Mouse (Mus musculus): Measurements from ENCODE around the gene Atp1a3. TPM values are rescaled to one million over a fixed set of nuclear protein-coding genes. Genes with fewer than 3 reads are reported as not detected.

The Atp1a3 gene
- polyA plus RNA-seq, 1 experiment from 2014 or later = 586 TPM

DNA sequence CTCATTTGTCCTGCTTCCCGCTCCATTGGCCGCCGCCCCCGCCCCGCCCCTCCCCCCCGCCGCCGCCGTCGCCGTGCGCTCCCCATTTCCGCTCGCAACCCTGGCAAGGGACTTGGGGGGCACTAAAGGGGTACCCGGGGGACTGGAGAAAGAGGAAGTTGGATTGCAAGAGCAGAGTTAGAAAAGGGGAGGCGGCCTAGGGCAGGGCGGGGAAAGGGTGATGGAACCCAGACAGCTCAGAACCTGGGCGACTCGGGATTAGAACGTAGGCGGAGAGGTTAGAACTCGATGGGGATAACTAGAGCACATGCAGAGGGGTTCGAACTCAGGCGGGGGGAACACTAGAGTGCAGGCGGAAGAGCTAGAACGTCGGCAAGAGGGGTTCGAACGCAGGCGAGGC lies 51.3 kb downstream of the Atp1a3 start:
- H3K36me3 ChIP-seq = no peaks in the 10 kb centered on the region
- peak overlapping the region; percentile 37 for H3K4me3 ChIP-seq (replicated peaks)
- H3K4me1 ChIP-seq = peaks cover 41% of the 10 kb centered on the region
- H3K27me3 ChIP-seq (replicated peaks) = peaks cover 64% of the 10 kb centered on the region
- peak overlapping the region; percentile 62 for H3K4me2 ChIP-seq
- no peak; the same call in 1 of the 2 replicates for ATAC-seq (ENCODE audit: low FRiP score)
- H3K9me3 ChIP-seq (replicated peaks) = no peaks in the 10 kb centered on the region
- peak overlapping the region; percentile 33; the same call in 1 of the 2 replicates for H3K9ac ChIP-seq (replicated peaks)
- WGBS = under 1% methylated on average over 30 of the region's 30 CpGs
- no peak overlapping the region for H3K27ac ChIP-seq (replicated peaks)

DNA sequence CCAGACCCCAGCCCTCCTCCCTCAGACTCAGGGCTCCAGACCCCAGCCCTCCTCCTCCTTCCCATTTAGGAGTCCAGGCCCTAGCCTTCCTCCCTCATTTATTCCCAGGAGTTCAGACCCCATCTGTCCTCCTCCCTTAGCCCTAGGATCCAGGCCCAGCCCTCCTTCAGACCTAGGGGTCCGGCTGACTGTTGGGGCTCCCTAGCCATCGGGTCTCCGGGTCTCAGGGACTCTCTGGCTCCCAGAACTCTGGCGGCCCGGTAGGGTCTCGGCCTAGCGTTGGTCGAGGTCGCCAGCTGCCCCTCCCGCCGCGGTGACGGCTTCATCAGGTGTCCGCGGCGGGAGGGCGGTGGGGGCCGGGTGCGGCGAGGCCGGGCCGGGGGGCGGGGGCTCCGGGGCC lies 51.8 kb downstream of the Atp1a3 start:
- H3K27me3 ChIP-seq (replicated peaks) = peaks cover 67% of the 10 kb centered on the region
- H3K36me3 ChIP-seq = no peaks in the 10 kb centered on the region
- H3K27ac ChIP-seq (replicated peaks) = no peak overlapping the region
- H3K4me2 ChIP-seq = peak overlapping the region; percentile 62
- peaks cover 45% of the 10 kb centered on the region for H3K4me1 ChIP-seq
- ATAC-seq (ENCODE audit: low FRiP score) = no peak
- peak overlapping the region; percentile 30; the same call in 1 of the 2 replicates for H3K9ac ChIP-seq (replicated peaks)
- peak overlapping the region; percentile 37 for H3K4me3 ChIP-seq (replicated peaks)
- WGBS = under 1% methylated on average over 24 of the region's 24 CpGs
- H3K9me3 ChIP-seq (replicated peaks) = no peaks in the 10 kb centered on the region

DNA sequence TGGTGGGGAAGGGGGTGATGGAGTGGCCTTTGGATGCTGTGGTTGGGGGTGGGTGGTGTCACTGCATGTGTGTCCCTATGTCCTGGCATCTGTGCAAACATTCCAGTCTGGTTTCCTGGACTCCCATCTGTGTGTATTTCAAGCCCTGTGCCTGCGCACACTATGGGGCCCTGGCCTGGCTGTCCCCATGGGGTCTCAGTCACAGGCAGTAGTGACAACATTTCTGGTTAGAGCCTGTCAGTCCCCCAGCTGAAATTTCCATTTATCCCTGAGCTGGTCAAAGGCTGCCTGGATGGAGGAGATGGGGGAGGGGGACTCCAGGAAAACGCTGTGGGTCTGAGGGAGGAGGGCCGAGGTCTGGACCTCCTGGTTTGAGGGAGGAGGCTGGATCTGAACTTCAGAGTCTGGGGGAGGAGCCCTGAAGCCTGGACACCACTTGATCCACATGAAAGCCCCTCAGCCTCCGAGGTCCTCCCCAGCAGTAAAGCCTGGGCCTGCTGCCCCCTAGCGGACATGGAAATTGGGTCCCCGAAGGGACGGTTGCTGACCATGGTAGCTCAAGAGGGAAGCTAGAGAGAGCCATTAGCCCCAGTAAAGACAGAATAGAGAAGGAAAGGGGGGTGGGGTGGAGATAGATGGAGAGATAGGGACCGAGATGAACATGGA lies 55.7 kb downstream of the Atp1a3 start:
- peaks cover 45% of the 10 kb centered on the region for H3K4me1 ChIP-seq
- H3K4me2 ChIP-seq = no peak overlapping the region
- no peak overlapping the region for H3K4me3 ChIP-seq (replicated peaks)
- no peaks in the 10 kb centered on the region for H3K36me3 ChIP-seq
- no peak overlapping the region for H3K9ac ChIP-seq (replicated peaks)
- no peaks in the 10 kb centered on the region for H3K9me3 ChIP-seq (replicated peaks)
- whole genome bisulfite sequencing = 1% methylated on average over 8 of the region's 8 CpGs
- peaks cover 82% of the 10 kb centered on the region for H3K27me3 ChIP-seq (replicated peaks)
- no peak overlapping the region for H3K27ac ChIP-seq (replicated peaks)
- no peak; the same call in 1 of the 2 replicates for ATAC-seq (ENCODE audit: low FRiP score)

DNA sequence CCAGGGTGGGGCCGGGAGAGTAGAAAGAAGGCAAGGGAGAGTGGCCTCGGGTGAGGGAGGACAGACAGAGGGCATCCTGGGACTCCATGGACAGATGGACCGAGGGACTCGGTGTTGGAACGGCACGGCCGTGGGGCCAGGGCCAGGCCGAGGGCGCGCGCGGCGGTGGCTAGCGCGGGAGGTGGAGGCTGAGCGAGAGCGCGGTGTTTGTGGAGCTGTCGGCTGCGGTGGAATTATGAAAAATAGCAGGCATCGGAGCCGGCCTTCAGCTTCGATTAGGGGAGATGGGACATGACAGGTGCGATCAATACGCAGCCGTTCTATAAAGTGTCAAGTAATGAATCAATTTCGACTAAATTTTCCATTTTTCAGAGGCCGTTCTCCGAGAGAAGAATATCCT lies 57.0 kb downstream of the Atp1a3 start:
- no peak overlapping the region for H3K27ac ChIP-seq (replicated peaks)
- no peak overlapping the region; the same call in 1 of the 2 replicates for H3K9ac ChIP-seq (replicated peaks)
- H3K4me2 ChIP-seq = peak overlapping the region; percentile 39
- H3K4me1 ChIP-seq = peaks cover 45% of the 10 kb centered on the region
- H3K36me3 ChIP-seq = no peaks in the 10 kb centered on the region
- ATAC-seq (ENCODE audit: low FRiP score) = no peak
- 1% methylated on average over 29 of the region's 29 CpGs for WGBS
- H3K4me3 ChIP-seq (replicated peaks) = peak overlapping the region; percentile 15
- no peaks in the 10 kb centered on the region for H3K9me3 ChIP-seq (replicated peaks)
- peaks cover 88% of the 10 kb centered on the region for H3K27me3 ChIP-seq (replicated peaks)

DNA sequence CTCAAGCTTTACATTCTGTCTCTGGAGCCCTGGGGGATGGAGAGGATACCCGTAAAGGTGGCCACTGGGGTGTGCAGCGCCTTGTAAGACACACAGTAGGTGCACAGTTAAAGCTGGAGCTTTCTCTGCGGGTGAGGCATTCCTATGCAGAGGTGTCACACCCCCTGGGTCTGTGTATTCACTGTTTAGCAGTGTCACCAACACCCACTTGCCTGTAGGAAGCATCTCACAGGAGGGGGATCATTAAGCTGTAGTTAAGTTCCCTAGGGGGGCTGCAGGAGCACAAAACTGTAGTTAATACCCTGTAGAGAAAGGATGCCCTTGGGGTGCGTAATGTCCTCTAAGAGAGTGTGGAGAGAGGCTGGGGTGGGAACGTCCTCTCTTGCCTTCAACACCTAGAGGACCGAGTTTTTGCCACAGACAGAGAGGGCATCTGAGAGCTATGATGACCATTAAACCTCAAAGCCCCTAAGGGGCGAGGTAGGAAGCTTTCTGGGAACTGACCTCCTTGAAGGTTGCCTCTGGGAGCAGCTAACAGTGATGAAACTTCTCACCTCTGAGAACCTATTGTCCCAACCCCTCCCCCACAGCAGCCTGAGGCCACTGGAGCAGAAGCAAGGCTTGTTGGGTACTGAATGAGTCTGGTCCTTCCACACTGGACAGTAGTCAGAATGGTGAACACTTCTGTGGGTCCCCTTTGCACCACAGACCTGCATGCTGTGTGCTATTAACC lies 58.3 kb downstream of the Atp1a3 start:
- Histone ChIP-seq H3K4me3 (replicated peaks) (no peak overlapping the region), H3K36me3 (no peaks in the 10 kb centered on the region), H3K4me1 (peaks cover 47% of the 10 kb centered on the region), H3K9ac (replicated peaks) (no peak overlapping the region), H3K4me2 (no peak overlapping the region), H3K27ac (replicated peaks) (no peak overlapping the region), H3K9me3 (replicated peaks) (no peaks in the 10 kb centered on the region), H3K27me3 (replicated peaks) (peaks cover 93% of the 10 kb centered on the region)
- ATAC-seq (ENCODE audit: low FRiP score) = no peak
- WGBS = 4% methylated on average over 7 of the region's 7 CpGs

DNA sequence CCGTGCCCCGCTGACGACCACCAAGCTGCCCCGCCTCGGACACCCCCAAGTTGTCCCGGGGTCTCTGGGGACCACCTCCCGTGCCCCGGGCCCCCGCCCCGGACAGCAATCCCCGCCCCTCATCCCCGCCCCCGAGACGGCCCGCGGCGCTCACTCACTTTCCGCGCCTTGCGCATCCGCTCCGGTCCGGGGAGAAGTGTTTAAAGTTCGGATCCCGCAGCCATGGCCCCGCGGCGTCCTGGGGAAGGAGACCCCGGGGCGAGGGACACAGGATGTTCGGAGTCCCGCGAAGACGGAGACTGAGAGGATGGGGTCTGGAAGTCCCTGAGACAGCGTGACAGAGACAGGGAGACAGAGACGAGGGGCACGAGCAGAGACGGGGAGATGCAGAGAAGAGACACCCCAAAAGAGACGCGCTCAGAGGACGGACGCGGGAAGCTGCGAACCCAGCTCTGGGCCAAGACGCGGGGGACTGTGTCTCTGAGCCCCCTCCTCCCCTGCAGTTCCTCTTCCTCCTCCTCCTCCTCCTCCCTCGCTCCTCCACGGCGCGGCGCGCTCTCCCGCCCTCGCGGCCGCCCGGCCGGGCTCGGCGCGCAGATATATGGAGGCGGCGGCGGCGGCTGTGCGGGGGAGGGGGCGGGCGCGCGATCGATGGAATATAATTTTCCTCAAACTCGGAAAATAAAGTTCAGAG lies 61.4 kb downstream of the Atp1a3 start, which contains the start of gene Gm4881:
Gene Gm4881 (minus strand): TSS at position 238 of the 694 bp plus-strand sequence.
- WGBS = under 1% methylated on average over 62 of the region's 72 CpGs
- Histone ChIP-seq H3K36me3 (no peaks in the 10 kb centered on the region), H3K4me3 (replicated peaks) (peak within 1 kb of the TSS; percentile 38), H3K9ac (replicated peaks) (peak within 1 kb of the TSS; percentile 33; the same call in 1 of the 2 replicates), H3K9me3 (replicated peaks) (no peaks in the 10 kb centered on the region), H3K27me3 (replicated peaks) (peaks cover 95% of the 10 kb centered on the region), H3K4me1 (peaks cover 25% of the 10 kb centered on the region), H3K4me2 (peak within 1 kb of the TSS; percentile 69), H3K27ac (replicated peaks) (no peak within 1 kb of the TSS)
- peak; percentile 23; the same call in 1 of the 2 replicates for ATAC-seq (ENCODE audit: low FRiP score)

DNA sequence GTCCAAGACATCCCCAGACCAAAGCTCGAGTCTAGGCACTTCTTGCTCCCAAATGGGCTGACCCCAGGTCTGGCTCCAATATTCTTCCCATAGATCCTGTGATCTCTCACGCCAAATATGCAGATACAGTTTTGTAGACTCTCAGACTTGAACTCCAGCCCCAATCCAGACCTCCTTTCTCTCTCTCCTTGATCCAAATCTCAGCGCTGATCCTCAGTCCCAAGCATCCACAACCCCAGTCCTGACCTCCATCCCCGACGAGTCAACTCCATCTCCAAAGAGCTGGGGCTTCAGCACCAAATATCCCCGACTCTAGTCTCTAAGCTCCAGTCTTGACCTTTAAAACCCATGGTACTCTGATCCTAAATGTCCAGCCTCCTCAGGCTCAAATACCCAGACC lies 62.1 kb downstream of the Atp1a3 start:
- peaks cover 19% of the 10 kb centered on the region for H3K4me1 ChIP-seq
- no peaks in the 10 kb centered on the region for H3K9me3 ChIP-seq (replicated peaks)
- peaks cover 95% of the 10 kb centered on the region for H3K27me3 ChIP-seq (replicated peaks)
- H3K36me3 ChIP-seq = no peaks in the 10 kb centered on the region
- 5% methylated on average over 6 of the region's 6 CpGs for WGBS
- H3K9ac ChIP-seq (replicated peaks) = no peak overlapping the region
- 0 out of 2 replicates have a peak overlapping the region, but pooled peaks have one; percentile 69 for H3K4me2 ChIP-seq
- no peak overlapping the region for H3K27ac ChIP-seq (replicated peaks)
- no peak overlapping the region for H3K4me3 ChIP-seq (replicated peaks)
- ATAC-seq (ENCODE audit: low FRiP score) = no peak

DNA sequence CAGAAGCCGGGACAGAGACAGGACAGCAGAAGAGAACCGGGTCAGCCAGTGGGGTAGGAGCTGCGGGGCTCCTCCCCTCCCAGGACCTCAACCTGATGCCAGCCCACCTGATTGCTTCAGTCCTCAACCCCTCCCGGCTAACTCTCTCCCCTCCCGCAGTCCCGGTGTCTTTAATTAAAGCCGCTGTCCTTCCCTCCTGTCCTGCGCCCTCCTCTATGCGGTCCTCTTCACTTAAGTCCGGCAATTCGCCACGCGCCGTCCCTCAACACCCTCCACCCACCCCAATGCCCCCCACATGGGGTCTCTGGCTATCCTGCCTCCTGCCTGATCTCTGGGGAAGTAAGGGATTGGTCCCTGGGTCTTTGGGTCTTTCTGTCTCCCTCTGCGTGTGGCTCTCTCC lies 74.1 kb downstream of the Atp1a3 start:
- Histone ChIP-seq H3K27me3 (replicated peaks) (peaks cover 75% of the 10 kb centered on the region), H3K36me3 (peaks cover 8% of the 10 kb centered on the region; the same call in 1 of the 2 replicates), H3K9me3 (replicated peaks) (no peaks in the 10 kb centered on the region), H3K27ac (replicated peaks) (no peak overlapping the region), H3K4me3 (replicated peaks) (no peak overlapping the region), H3K4me1 (peaks cover 22% of the 10 kb centered on the region), H3K9ac (replicated peaks) (no peak overlapping the region), H3K4me2 (no peak overlapping the region)
- WGBS = 2% methylated on average over 15 of the region's 15 CpGs
- ATAC-seq (ENCODE audit: low FRiP score) = no peak

DNA sequence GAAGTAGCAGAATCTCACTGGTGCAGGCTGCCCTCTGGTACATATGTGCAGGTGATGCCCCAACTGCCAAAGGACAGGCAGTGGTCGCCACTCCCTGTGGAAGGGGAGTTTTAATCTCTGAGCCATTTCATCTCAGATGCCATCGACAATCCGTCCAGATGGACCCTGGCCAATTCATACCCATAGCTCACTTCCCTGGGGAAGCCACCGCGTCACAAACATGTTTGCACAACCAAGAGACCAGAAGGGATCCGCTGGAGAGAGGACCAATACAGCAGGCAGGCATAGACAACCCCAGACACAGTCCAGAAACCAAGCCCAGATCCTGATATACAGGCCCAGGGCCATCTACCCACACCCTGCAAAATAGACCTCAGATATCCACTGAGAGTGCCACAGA lies 75.3 kb downstream of the Atp1a3 start:
- peaks cover 66% of the 10 kb centered on the region for H3K27me3 ChIP-seq (replicated peaks)
- no peak overlapping the region for H3K27ac ChIP-seq (replicated peaks)
- H3K36me3 ChIP-seq = peaks cover 20% of the 10 kb centered on the region
- no peak for ATAC-seq (ENCODE audit: low FRiP score)
- whole genome bisulfite sequencing = 45% methylated on average over 6 of the region's 6 CpGs
- H3K4me1 ChIP-seq = peaks cover 22% of the 10 kb centered on the region
- H3K9me3 ChIP-seq (replicated peaks) = no peaks in the 10 kb centered on the region
- no peak overlapping the region for H3K4me2 ChIP-seq
- no peak overlapping the region for H3K9ac ChIP-seq (replicated peaks)
- H3K4me3 ChIP-seq (replicated peaks) = no peak overlapping the region

Data from neural tube, embryonic 15.5 days (tissue).